In the genomic region with DNA sequence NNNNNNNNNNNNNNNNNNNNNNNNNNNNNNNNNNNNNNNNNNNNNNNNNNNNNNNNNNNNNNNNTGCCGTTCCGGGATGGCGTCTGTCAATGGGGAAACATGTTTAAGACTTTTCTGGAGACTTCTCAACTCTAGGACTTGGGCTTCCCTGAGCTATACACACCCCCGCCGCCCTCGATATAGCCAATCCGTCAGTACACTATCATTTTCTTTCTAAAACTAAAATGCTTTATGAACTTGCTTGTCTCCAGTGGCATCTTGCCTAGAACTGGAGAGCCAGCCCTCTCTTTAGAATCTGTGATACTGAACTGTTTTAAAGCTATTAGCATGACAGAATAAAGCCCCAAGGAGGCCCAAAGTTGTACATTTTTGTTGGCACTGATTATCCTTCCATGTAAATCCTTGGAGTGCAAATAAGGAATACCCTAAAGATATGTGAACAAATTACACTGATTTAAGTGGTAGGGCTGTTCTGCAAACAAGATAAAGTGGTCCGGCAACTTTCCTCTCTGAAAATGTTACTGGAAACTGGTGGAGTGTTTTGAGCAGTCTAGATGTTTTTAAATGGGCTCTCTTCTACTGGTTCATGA, we compare ENCODE assay signal across 14 mouse cellular contexts. TPM values are rescaled to one million over a fixed set of nuclear protein-coding genes. Genes with fewer than 3 reads are reported as not detected.
DNase-seq lines count a peak whose midpoint lies in the region; ATAC-seq and TF ChIP-seq lines count a peak whose summit lies in the region.
"Had no signal": no experiment of that assay in that cellular context is flagged by ENCODE, and none has a peak within 500 bp of the region (broad histone marks: within the 10 kb centered on the region; RNA-seq: fewer than 3 reads in every experiment).

No protein-coding gene starts in this region.

- ATAC-seq in intestine, embryonic 14.5 days (replicated peaks; ENCODE audit: low FRiP score, low TSS enrichment, low read depth): no peak
- no peak for ATAC-seq in intestine, postnatal 0 days
- no peak for ATAC-seq in embryonic facial prominence, embryonic 15.5 days (ENCODE audit: insufficient number of reproducible peaks, low FRiP score, low TSS enrichment, low read depth)
- ATAC-seq in hindbrain, embryonic 16.5 days: no peak
- no peak for ATAC-seq in neural tube, embryonic 14.5 days (ENCODE audit: low read depth)
- no peak for ATAC-seq in erythroblast, adult 5-6 weeks (replicated peaks; ENCODE audit: low FRiP score, poor library complexity, severe bottlenecking)
- no peak for ATAC-seq in megakaryocyte, adult 5-6 weeks (ENCODE audit: poor library complexity, severe bottlenecking)
- no peak for ATAC-seq in intestine, embryonic 15.5 days

- H3K4me2 ChIP-seq in intestine, embryonic 14.5 days (ENCODE audit: low read length): no peak overlapping the region
- H3K4me2 ChIP-seq in intestine, postnatal 0 days (replicated peaks; ENCODE audit: low read depth): no peak overlapping the region
- H3K4me2 ChIP-seq in embryonic facial prominence, embryonic 15.5 days (replicated peaks): peak overlapping the region; percentile 39; the same call in 1 of the 2 replicates
- H3K4me2 ChIP-seq in hindbrain, embryonic 16.5 days (ENCODE audit: low read length): peak overlapping the region; percentile 16
- H3K4me2 ChIP-seq in neural tube, embryonic 14.5 days (ENCODE audit: low read depth, low read length): peak overlapping the region; percentile 29; the same call in 1 of the 2 replicates
- H3K4me2 ChIP-seq in intestine, embryonic 15.5 days (replicated peaks): no peak overlapping the region
- H3K4me2 ChIP-seq: limb, embryonic 12.5 days had no signal

- H3K9ac ChIP-seq in intestine, embryonic 14.5 days (ENCODE audit: low read length): no peak overlapping the region
- no peak overlapping the region for H3K9ac ChIP-seq in intestine, postnatal 0 days (ENCODE audit: low read depth, low read length)
- no peak overlapping the region for H3K9ac ChIP-seq in embryonic facial prominence, embryonic 15.5 days
- no peak overlapping the region for H3K9ac ChIP-seq in hindbrain, embryonic 16.5 days (ENCODE audit: low read depth, low read length)
- H3K9ac ChIP-seq in neural tube, embryonic 14.5 days (replicated peaks; ENCODE audit: low read depth, low read length): 0 out of 2 replicates have a peak overlapping the region, but pooled peaks have one; percentile 11
- no peak overlapping the region for H3K9ac ChIP-seq in intestine, embryonic 15.5 days
- H3K9ac ChIP-seq: limb, embryonic 12.5 days had no signal

- H3K27me3 ChIP-seq in intestine, embryonic 14.5 days (replicated peaks; ENCODE audit: control insufficient read depth, insufficient read depth, low read length): peaks cover 99% of the 10 kb centered on the region
- H3K27me3 ChIP-seq in intestine, postnatal 0 days (replicated peaks; ENCODE audit: control insufficient read depth, insufficient read depth, low read length): peaks cover 95% of the 10 kb centered on the region
- peaks cover 78% of the 10 kb centered on the region for H3K27me3 ChIP-seq in embryonic facial prominence, embryonic 15.5 days
- H3K27me3 ChIP-seq in hindbrain, embryonic 16.5 days (replicated peaks; ENCODE audit: control insufficient read depth, insufficient read depth, low read length): peaks cover 22% of the 10 kb centered on the region
- H3K27me3 ChIP-seq in neural tube, embryonic 14.5 days (ENCODE audit: control insufficient read depth, insufficient read depth, low read length): peaks cover 24% of the 10 kb centered on the region
- peaks cover 83% of the 10 kb centered on the region for H3K27me3 ChIP-seq in intestine, embryonic 15.5 days (replicated peaks)

- peaks cover 6% of the 10 kb centered on the region for H3K4me1 ChIP-seq in intestine, embryonic 14.5 days (replicated peaks; ENCODE audit: control insufficient read depth, insufficient read depth, low read length)
- H3K4me1 ChIP-seq in intestine, postnatal 0 days (replicated peaks; ENCODE audit: control insufficient read depth, insufficient read depth, low read length): peaks cover 9% of the 10 kb centered on the region; the same call in 1 of the 2 replicates
- H3K4me1 ChIP-seq in embryonic facial prominence, embryonic 15.5 days: peaks cover 51% of the 10 kb centered on the region
- peaks cover 24% of the 10 kb centered on the region for H3K4me1 ChIP-seq in hindbrain, embryonic 16.5 days (ENCODE audit: control insufficient read depth, insufficient read depth, low read depth, low read length)
- H3K4me1 ChIP-seq in neural tube, embryonic 14.5 days (ENCODE audit: control insufficient read depth, insufficient read depth, low read length): peaks cover 27% of the 10 kb centered on the region; the same call in 1 of the 2 replicates
- peaks cover 34% of the 10 kb centered on the region for H3K4me1 ChIP-seq in intestine, embryonic 15.5 days (replicated peaks)

- no peaks in the 10 kb centered on the region for H3K36me3 ChIP-seq in intestine, embryonic 14.5 days (ENCODE audit: control insufficient read depth, insufficient read depth, low read length)
- H3K36me3 ChIP-seq in intestine, postnatal 0 days (ENCODE audit: control insufficient read depth, insufficient read depth): no peaks in the 10 kb centered on the region
- no peaks in the 10 kb centered on the region for H3K36me3 ChIP-seq in embryonic facial prominence, embryonic 15.5 days
- H3K36me3 ChIP-seq in hindbrain, embryonic 16.5 days (ENCODE audit: control insufficient read depth, insufficient read depth, low read length): no peaks in the 10 kb centered on the region
- no peaks in the 10 kb centered on the region for H3K36me3 ChIP-seq in neural tube, embryonic 14.5 days (ENCODE audit: control insufficient read depth, insufficient read depth, low read length)
- H3K36me3 ChIP-seq in intestine, embryonic 15.5 days: no peaks in the 10 kb centered on the region
- H3K36me3 ChIP-seq: limb, embryonic 12.5 days had no signal

- WGBS in intestine, embryonic 14.5 days: 3% methylated on average over 8 of the region's 8 CpGs
- WGBS in intestine, postnatal 0 days: 7% methylated on average over 8 of the region's 8 CpGs
- WGBS in embryonic facial prominence, embryonic 15.5 days: 13% methylated on average over 8 of the region's 8 CpGs
- WGBS in hindbrain, embryonic 16.5 days: 2% methylated on average over 8 of the region's 8 CpGs
- WGBS in neural tube, embryonic 14.5 days: 2% methylated on average over 8 of the region's 8 CpGs
- WGBS in intestine, embryonic 15.5 days: 4% methylated on average over 8 of the region's 8 CpGs

- H3K9me3 ChIP-seq in intestine, embryonic 14.5 days (ENCODE audit: control insufficient read depth, low read length): no peaks in the 10 kb centered on the region
- H3K9me3 ChIP-seq in intestine, postnatal 0 days (ENCODE audit: control insufficient read depth): no peaks in the 10 kb centered on the region
- H3K9me3 ChIP-seq in embryonic facial prominence, embryonic 15.5 days (replicated peaks): no peaks in the 10 kb centered on the region
- H3K9me3 ChIP-seq in hindbrain, embryonic 16.5 days (ENCODE audit: control insufficient read depth, low read length): no peaks in the 10 kb centered on the region
- no peaks in the 10 kb centered on the region for H3K9me3 ChIP-seq in neural tube, embryonic 14.5 days (ENCODE audit: control insufficient read depth, low read length)
- H3K9me3 ChIP-seq in intestine, embryonic 15.5 days: no peaks in the 10 kb centered on the region
- H3K9me3 ChIP-seq: limb, embryonic 12.5 days had no signal

- DNase-seq in intestine, embryonic 14.5 days (ENCODE audit: low spot score): peak; percentile 69
- DNase-seq: adrenal gland, postnatal 36 days; cerebellum, postnatal 36 days; lung, postnatal 14 days had no signal

- H3K27ac ChIP-seq in intestine, embryonic 14.5 days (ENCODE audit: low read depth): no peak overlapping the region
- H3K27ac ChIP-seq in intestine, postnatal 0 days (ENCODE audit: low read depth, low read length): no peak overlapping the region
- no peak overlapping the region for H3K27ac ChIP-seq in embryonic facial prominence, embryonic 15.5 days (replicated peaks)
- H3K27ac ChIP-seq in hindbrain, embryonic 16.5 days (ENCODE audit: low read depth, low read length): no peak overlapping the region
- H3K27ac ChIP-seq in neural tube, embryonic 14.5 days (ENCODE audit: low read depth, low read length): peak overlapping the region; percentile 28; the same call in 1 of the 2 replicates
- H3K27ac ChIP-seq in intestine, embryonic 15.5 days: no peak overlapping the region
- H3K27ac ChIP-seq: limb, embryonic 12.5 days had no signal

- H3K4me3 ChIP-seq in intestine, embryonic 14.5 days (ENCODE audit: low read depth, low read length): no peak overlapping the region
- H3K4me3 ChIP-seq in intestine, postnatal 0 days (ENCODE audit: low read depth, low read length): no peak overlapping the region
- no peak overlapping the region for H3K4me3 ChIP-seq in embryonic facial prominence, embryonic 15.5 days (replicated peaks)
- H3K4me3 ChIP-seq in hindbrain, embryonic 16.5 days (ENCODE audit: low read length): peak overlapping the region; percentile 5; the same call in 1 of the 2 replicates
- H3K4me3 ChIP-seq in neural tube, embryonic 14.5 days (ENCODE audit: low read depth, low read length): peak overlapping the region; percentile 18; the same call in 1 of the 2 replicates
- H3K4me3 ChIP-seq in intestine, embryonic 15.5 days (replicated peaks): no peak overlapping the region

- no peak for TF ChIP-seq CTCF in intestine, postnatal 0 days (IDR thresholded peaks at IDR 0.05; ENCODE audit: low read depth)

RNA-seq across cellular contexts. Expression of a gene that starts 4.4 kb away (rescaled TPM):
- not detected in 2 replicates for polyA plus RNA-seq in intestine, embryonic 14.5 days (2014; fragmentation: Nextera tagmentation; extraction: Ambion mirVana)
- polyA plus RNA-seq in intestine, postnatal 0 days (2015; fragmentation: Nextera tagmentation; extraction: Ambion mirVana): 0.07 and 0.13 TPM in 2 replicates
- 4.6 and 4.7 TPM in 2 replicates for polyA plus RNA-seq in embryonic facial prominence, embryonic 15.5 days (2015; fragmentation: Nextera tagmentation; extraction: Ambion mirVana)
- 2.2 and 3.6 TPM in 2 replicates for polyA plus RNA-seq in hindbrain, embryonic 16.5 days (2015; fragmentation: Nextera tagmentation; extraction: Ambion mirVana)
- 6.9 and 7.3 TPM in 2 replicates for polyA plus RNA-seq in neural tube, embryonic 14.5 days (2014; fragmentation: Nextera tagmentation; extraction: Ambion mirVana)
- total RNA-seq in erythroblast, adult 5-6 weeks (2015; ENCODE audit: low replicate concordance): not detected in 2 replicates
- total RNA-seq in erythroblast, adult 5-6 weeks (2017; ENCODE audit: low replicate concordance): not detected in 2 replicates
- not detected in 2 replicates for total RNA-seq in megakaryocyte, adult 5-6 weeks (2015)
- not detected in 2 replicates for total RNA-seq in megakaryocyte, adult 5-6 weeks (2017)
- 0.09 and 0.14 TPM in 2 replicates for polyA plus RNA-seq in intestine, embryonic 15.5 days (2015; fragmentation: Nextera tagmentation; extraction: Ambion mirVana)
- total RNA-seq: gastrocnemius, adult 18-20 months had no signal

RNA-seq across cellular contexts. Expression of a gene that starts 34.3 kb away (rescaled TPM):
- polyA plus RNA-seq in intestine, embryonic 14.5 days (2014; fragmentation: Nextera tagmentation; extraction: Ambion mirVana): not detected in 2 replicates
- not detected in 2 replicates for polyA plus RNA-seq in intestine, postnatal 0 days (2015; fragmentation: Nextera tagmentation; extraction: Ambion mirVana)
- not detected in 2 replicates for polyA plus RNA-seq in embryonic facial prominence, embryonic 15.5 days (2015; fragmentation: Nextera tagmentation; extraction: Ambion mirVana)
- not detected in 2 replicates for polyA plus RNA-seq in hindbrain, embryonic 16.5 days (2015; fragmentation: Nextera tagmentation; extraction: Ambion mirVana)
- not detected in 2 replicates for polyA plus RNA-seq in neural tube, embryonic 14.5 days (2014; fragmentation: Nextera tagmentation; extraction: Ambion mirVana)
- not detected in 2 replicates for total RNA-seq in erythroblast, adult 5-6 weeks (2015; ENCODE audit: low replicate concordance)
- total RNA-seq in erythroblast, adult 5-6 weeks (2017; ENCODE audit: low replicate concordance): not detected in 2 replicates
- not detected in 2 replicates for total RNA-seq in megakaryocyte, adult 5-6 weeks (2015)
- not detected in 2 replicates for total RNA-seq in megakaryocyte, adult 5-6 weeks (2017)
- not detected in 2 replicates for polyA plus RNA-seq in intestine, embryonic 15.5 days (2015; fragmentation: Nextera tagmentation; extraction: Ambion mirVana)
- total RNA-seq: adrenal gland, postnatal 36 days; gastrocnemius, adult 18-20 months had no signal
- polyA plus RNA-seq: heart, embryonic 14.5 days; limb, embryonic 12.5 days had no signal

Comparison
In these comparisons a context has a peak if more than half of its experiments do, and no peak if none do; other contexts are left out.
1. H3K4me2 ChIP-seq: peak in embryonic facial prominence, embryonic 15.5 days (single experiment), hindbrain, embryonic 16.5 days (single experiment) and neural tube, embryonic 14.5 days (single experiment); none in intestine, embryonic 14.5 days (single experiment), intestine, postnatal 0 days (single experiment) and intestine, embryonic 15.5 days (single experiment).
2. H3K4me3 ChIP-seq: peak in hindbrain, embryonic 16.5 days (single experiment) and neural tube, embryonic 14.5 days (single experiment); none in intestine, embryonic 14.5 days (single experiment), intestine, postnatal 0 days (single experiment), embryonic facial prominence, embryonic 15.5 days (single experiment) and intestine, embryonic 15.5 days (single experiment).